Mouse (Mus musculus) olfactory bulb, adult 2 months (tissue): ENCODE data around the gene N4bp3. TPM values are rescaled to one million over a fixed set of nuclear protein-coding genes. Genes with fewer than 3 reads are reported as not detected.
"Not testable (repeated sequence)": the region's sequence is repeated elsewhere in the genome, so short reads cannot be mapped to it uniquely, and the experiment has no call there.

Experiments
- H3K27ac ChIP-seq: fragments of 200-500 bp; 2 replicates; pipeline ENCODE4 v1.5.1; 2012; ENCODE audit warnings: low read depth, low read length; ENCODE audit not compliant: insufficient read depth
- H3K4me1 ChIP-seq: fragments of 200-500 bp; 2 replicates; pipeline ENCODE4 v1.6.1; 2012; ENCODE audit warnings: low read length; ENCODE audit not compliant: control insufficient read depth, insufficient read depth
- H3K4me3 ChIP-seq: fragments of 200-500 bp; 2 replicates; pipeline ENCODE4 v1.5.1; 2012; ENCODE audit warnings: mild to moderate bottlenecking, low read depth, low read length, moderate library complexity; ENCODE audit not compliant: insufficient read depth
- CTCF ChIP-seq: fragments of 200-500 bp; IDR thresholded peaks from 2 replicates; pipeline ENCODE4 v1.5.1; 2012; ENCODE audit warnings: low read depth, mild to moderate bottlenecking, low read length, moderate library complexity; ENCODE audit not compliant: insufficient read depth
- POLR2A ChIP-seq: fragments of 200-500 bp; IDR thresholded peaks from 2 replicates; pipeline ENCODE4 v1.6.1; 2012; ENCODE audit warnings: mild to moderate bottlenecking, low read depth, low read length, moderate library complexity; ENCODE audit not compliant: insufficient read depth
- WGBS: fragments of 180-500 bp; shearing (Covaris S2); methylation state at CpG from one replicate; pipeline ENCODE4 v1.1.7; 2018; 5-methylcytosine and 5-hydroxymethylcytosine counted together
- polyA plus RNA-seq: library from polyadenylated mRNA; stranded (reverse); fragments of >200 nt; gene quantifications from 2 replicates; pipeline ENCODE4 v1.2.4, GENCODE M21; 2012; ENCODE audit warnings: low replicate concordance; ENCODE audit not compliant: missing spikeins, insufficient read depth, insufficient read length

N4bp3 gene
- polyA plus RNA-seq, 1 experiment = not detected

- Histone ChIP-seq H3K4me3 (peak within 1 kb of the TSS; percentile 65), H3K27ac (peak within 1 kb of the TSS; percentile 81), H3K4me1 (peaks cover 5% of the 10 kb centered on the region)
- TF ChIP-seq CTCF = no peak
- TF ChIP-seq POLR2A = peak; percentile 35; the same call in 1 of the 2 replicates
- WGBS = under 1% methylated on average over 61 of the region's 61 CpGs
Measured at GRCm38 (mm10) chr11:51635525-51636322, 14.9 kb downstream of the N4bp3 start, which contains the start of gene Rmnd5b. Rmnd5b (minus strand) TSS chr11:51635896.

- peak overlapping the region; percentile 81; the same call in 1 of the 2 replicates for H3K27ac ChIP-seq
- H3K4me3 ChIP-seq = peak overlapping the region; percentile 65
- TF ChIP-seq POLR2A (no peak), CTCF (no peak)
- 4% methylated on average over 6 of the region's 6 CpGs for WGBS
- peaks cover 5% of the 10 kb centered on the region for H3K4me1 ChIP-seq
Measured at GRCm38 (mm10) chr11:51635127-51635524, 15.5 kb downstream of the N4bp3 start.

- WGBS = 94% methylated on average over 3 of the region's 3 CpGs
- no peak overlapping the region for H3K27ac ChIP-seq
- no peak overlapping the region for H3K4me3 ChIP-seq
- peaks cover 5% of the 10 kb centered on the region for H3K4me1 ChIP-seq
- TF ChIP-seq POLR2A (no peak), CTCF (no peak)
Measured at GRCm38 (mm10) chr11:51633721-51634120, 16.9 kb downstream of the N4bp3 start.

- not testable (repeated sequence) for H3K4me3 ChIP-seq, H3K27ac ChIP-seq, H3K4me1 ChIP-seq
- 91% methylated on average over 7 of the region's 7 CpGs for WGBS
Measured at GRCm38 (mm10) chr11:51633200-51633599, 17.4 kb downstream of the N4bp3 start.

DNA sequence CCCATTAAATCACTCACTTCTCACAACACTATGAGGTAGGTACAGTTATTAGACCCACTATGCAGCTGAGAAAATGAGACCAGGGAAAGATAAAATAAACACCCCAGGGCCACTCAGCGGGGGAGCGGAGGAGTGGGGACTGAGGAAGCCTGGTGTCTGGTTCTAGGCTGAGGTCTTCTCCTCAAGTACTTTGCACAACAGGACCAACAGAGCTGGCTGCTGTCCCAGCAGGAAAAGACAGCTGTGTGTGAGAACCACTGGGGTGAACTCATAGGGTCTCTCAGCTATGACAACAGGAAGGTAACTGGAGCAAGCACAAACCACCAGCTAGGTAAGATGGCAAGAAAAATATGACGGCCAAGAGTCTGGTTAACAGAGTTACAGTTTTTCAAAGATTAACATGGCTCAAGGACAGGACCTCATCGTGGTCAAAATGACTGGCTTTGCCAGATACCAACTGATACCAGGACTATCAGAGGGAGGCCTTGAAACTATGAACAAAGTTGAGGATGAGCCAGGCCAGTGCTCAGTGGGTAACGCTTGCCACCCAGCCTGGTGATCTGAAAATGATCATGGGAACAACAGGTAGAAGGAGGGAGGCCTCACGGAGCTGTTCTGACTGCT, 18.4 kb downstream of the N4bp3 start:
- H3K4me1 ChIP-seq = no peaks in the 10 kb centered on the region
- no peak overlapping the region for H3K27ac ChIP-seq
- TF ChIP-seq CTCF = no peak
- TF ChIP-seq POLR2A = no peak
- no peak overlapping the region for H3K4me3 ChIP-seq
- 90% methylated on average over 6 of the region's 6 CpGs for WGBS

- Histone ChIP-seq H3K27ac (no peak overlapping the region), H3K4me3 (no peak overlapping the region), H3K4me1 (no peaks in the 10 kb centered on the region)
- WGBS = 82% methylated on average over 15 of the region's 15 CpGs
- no peak for TF ChIP-seq POLR2A
- no peak for TF ChIP-seq CTCF
Measured at GRCm38 (mm10) chr11:51629651-51630314, 20.9 kb downstream of the N4bp3 start.

DNA sequence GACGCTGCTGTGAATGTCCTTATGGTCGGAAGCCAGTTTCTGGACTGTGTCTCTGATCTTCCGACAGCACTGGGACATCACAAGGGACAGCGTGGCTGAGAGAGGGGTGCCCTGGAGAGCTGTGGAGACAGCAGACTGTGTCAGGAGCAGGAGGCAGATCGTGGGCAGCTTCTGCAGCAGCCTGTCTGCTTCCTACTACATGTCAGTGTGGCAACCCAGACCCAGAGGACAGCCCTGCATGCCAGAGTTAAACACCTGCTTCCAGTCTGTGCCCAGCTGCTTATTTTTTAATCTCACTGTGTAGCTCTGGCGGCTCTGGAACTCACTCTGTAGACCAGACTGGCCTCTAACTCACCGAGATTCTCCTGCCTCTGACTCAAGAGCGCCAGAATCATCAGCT, 22.7 kb downstream of the N4bp3 start:
- 87% methylated on average over 8 of the region's 8 CpGs for WGBS
- TF ChIP-seq CTCF (no peak), POLR2A (no peak)

GRCm38 (mm10) chr11:51627425-51627824, 23.2 kb downstream of the N4bp3 start:
- 88% methylated on average over 9 of the region's 9 CpGs for WGBS
- TF ChIP-seq CTCF (no peak), POLR2A (no peak)
- Histone ChIP-seq H3K4me1 (peaks cover 10% of the 10 kb centered on the region; the same call in 1 of the 2 replicates), H3K27ac (no peak overlapping the region), H3K4me3 (no peak overlapping the region)

More for the DNA sequence above, 22.7 kb downstream of the N4bp3 start:
- no peak overlapping the region for H3K27ac ChIP-seq
- H3K4me3 ChIP-seq = no peak overlapping the region
- peaks cover 8% of the 10 kb centered on the region; the same call in 1 of the 2 replicates for H3K4me1 ChIP-seq

GRCm38 (mm10) chr11:51625187-51625820, 25.3 kb downstream of the N4bp3 start:
- WGBS = 82% methylated on average over 5 of the region's 5 CpGs
- H3K4me3 ChIP-seq = no peak overlapping the region
- peaks cover 22% of the 10 kb centered on the region; the same call in 1 of the 2 replicates for H3K4me1 ChIP-seq
- no peak overlapping the region for H3K27ac ChIP-seq
- TF ChIP-seq POLR2A (no peak), CTCF (no peak)
